Mouse (Mus musculus): ENCODE data around the gene Auh. TPM values are rescaled to one million over a fixed set of nuclear protein-coding genes. Genes with fewer than 3 reads are reported as not detected.
A peak's percentile ranks its signal among the peaks of the same experiment; 100 is the strongest.

Auh gene
- polyA plus RNA-seq, 1 experiment from 2014 or later, result 33.6 TPM

DNA sequence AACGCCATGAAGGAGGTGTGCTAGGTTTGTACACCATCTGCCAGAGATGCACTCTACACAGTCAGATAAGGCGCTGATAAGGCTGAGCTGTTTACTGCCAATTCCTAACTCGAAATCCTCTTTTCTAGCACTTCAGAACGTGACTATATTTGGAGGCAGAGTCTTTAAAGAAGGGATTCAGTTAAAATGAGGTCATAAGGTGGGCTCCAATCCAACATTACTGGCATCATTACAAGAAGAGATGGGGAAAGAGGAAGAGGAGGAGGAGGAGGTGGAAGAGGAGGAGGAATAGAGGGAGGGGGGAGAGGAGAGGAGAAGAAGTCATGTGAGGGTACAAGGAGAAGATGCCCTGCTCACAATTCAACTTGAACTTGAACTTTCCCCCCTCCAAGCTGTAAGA lies 14.6 kb upstream of the Auh start:
- DNase-seq (ENCODE audit: low spot score) (no peak), ATAC-seq (ENCODE audit: insufficient number of reproducible peaks, low FRiP score, low TSS enrichment, low read depth) (no peak)
- no peaks in the 10 kb centered on the region for H3K9me3 ChIP-seq (ENCODE audit: control insufficient read depth, low read length)
- 75% methylated on average over 4 of the region's 4 CpGs for whole genome bisulfite sequencing
- H3K4me2 ChIP-seq (ENCODE audit: low read depth, severe bottlenecking), result no peak overlapping the region
- H3K27me3 ChIP-seq (ENCODE audit: control insufficient read depth, insufficient read depth, low read length), result no peaks in the 10 kb centered on the region
- H3K36me3 ChIP-seq (ENCODE audit: control insufficient read depth, insufficient read depth, low read length), result no peaks in the 10 kb centered on the region
- H3K4me1 ChIP-seq (ENCODE audit: control insufficient read depth, insufficient read depth, low read length), result no peaks in the 10 kb centered on the region
- H3K9ac ChIP-seq (ENCODE audit: low read length), result no peak overlapping the region
- H3K27ac ChIP-seq (replicated peaks; ENCODE audit: low read depth, low read length), result no peak overlapping the region
- no peak overlapping the region for H3K4me3 ChIP-seq (ENCODE audit: low read depth, low read length)

DNA sequence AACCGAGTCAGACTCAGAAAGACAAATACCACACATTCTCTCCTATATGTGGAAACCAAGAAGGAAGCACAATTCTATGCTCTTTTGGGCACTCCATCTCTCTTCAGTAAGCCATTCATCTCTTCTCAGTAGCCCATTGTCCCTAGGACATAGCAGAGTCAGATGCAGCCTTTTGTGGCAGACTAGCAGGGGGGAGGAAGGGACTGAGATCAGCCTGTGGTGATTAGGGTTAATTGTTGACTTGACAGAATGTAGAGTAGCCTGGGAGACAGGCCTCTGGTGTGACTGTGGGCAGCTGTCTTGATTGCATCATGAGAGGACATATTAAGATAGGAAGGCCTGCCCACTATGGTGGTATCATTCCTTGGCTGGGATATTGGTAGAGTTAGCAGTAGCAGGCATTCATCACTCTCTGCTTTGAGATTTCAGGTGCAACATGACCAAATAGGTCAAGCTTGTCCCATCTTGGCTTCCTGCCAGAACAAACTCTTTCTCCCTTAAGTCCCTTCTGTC lies 13.5 kb upstream of the Auh start:
- H3K27ac ChIP-seq (replicated peaks; ENCODE audit: low read depth, low read length), result no peak overlapping the region
- DNase-seq (ENCODE audit: low spot score), result no peak
- 86% methylated on average over 1 of the region's 1 CpGs for WGBS
- no peaks in the 10 kb centered on the region for H3K27me3 ChIP-seq (ENCODE audit: control insufficient read depth, insufficient read depth, low read length)
- no peaks in the 10 kb centered on the region for H3K9me3 ChIP-seq (ENCODE audit: control insufficient read depth, low read length)
- no peak overlapping the region for H3K4me2 ChIP-seq (ENCODE audit: low read depth, severe bottlenecking)
- H3K4me1 ChIP-seq (ENCODE audit: control insufficient read depth, insufficient read depth, low read length), result no peaks in the 10 kb centered on the region
- H3K9ac ChIP-seq (ENCODE audit: low read length), result no peak overlapping the region
- H3K36me3 ChIP-seq (ENCODE audit: control insufficient read depth, insufficient read depth, low read length), result no peaks in the 10 kb centered on the region
- ATAC-seq (ENCODE audit: insufficient number of reproducible peaks, low FRiP score, low TSS enrichment, low read depth), result no peak
- no peak overlapping the region for H3K4me3 ChIP-seq (ENCODE audit: low read depth, low read length)

DNA sequence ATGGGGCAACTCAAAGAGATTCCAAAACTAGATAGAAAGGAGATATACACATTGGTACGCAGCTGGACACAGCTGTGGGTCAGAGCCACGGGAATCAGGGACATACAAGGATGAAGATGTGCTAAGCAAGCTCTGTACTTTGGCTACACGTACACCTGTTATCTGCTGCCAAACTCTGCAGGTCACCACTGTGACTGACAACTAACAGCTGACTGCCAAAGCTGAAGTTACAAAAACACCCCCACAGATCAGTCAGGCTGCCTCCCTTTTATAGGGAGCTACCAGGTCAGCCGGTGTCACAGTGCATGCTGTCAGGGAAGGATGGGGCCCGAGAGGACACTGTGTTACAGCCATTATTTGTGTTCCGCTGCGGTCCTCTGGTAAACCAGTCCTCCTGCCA lies 11.5 kb upstream of the Auh start:
- no peaks in the 10 kb centered on the region for H3K27me3 ChIP-seq (ENCODE audit: control insufficient read depth, insufficient read depth, low read length)
- DNase-seq (ENCODE audit: low spot score) (no peak), ATAC-seq (ENCODE audit: insufficient number of reproducible peaks, low FRiP score, low TSS enrichment, low read depth) (no peak)
- no peak overlapping the region for H3K9ac ChIP-seq (ENCODE audit: low read length)
- no peaks in the 10 kb centered on the region for H3K9me3 ChIP-seq (ENCODE audit: control insufficient read depth, low read length)
- no peak overlapping the region for H3K4me3 ChIP-seq (ENCODE audit: low read depth, low read length)
- H3K27ac ChIP-seq (replicated peaks; ENCODE audit: low read depth, low read length), result no peak overlapping the region
- H3K36me3 ChIP-seq (ENCODE audit: control insufficient read depth, insufficient read depth, low read length), result no peaks in the 10 kb centered on the region
- no peak overlapping the region for H3K4me2 ChIP-seq (ENCODE audit: low read depth, severe bottlenecking)
- 82% methylated on average over 7 of the region's 7 CpGs for WGBS
- H3K4me1 ChIP-seq (ENCODE audit: control insufficient read depth, insufficient read depth, low read length), result no peaks in the 10 kb centered on the region

DNA sequence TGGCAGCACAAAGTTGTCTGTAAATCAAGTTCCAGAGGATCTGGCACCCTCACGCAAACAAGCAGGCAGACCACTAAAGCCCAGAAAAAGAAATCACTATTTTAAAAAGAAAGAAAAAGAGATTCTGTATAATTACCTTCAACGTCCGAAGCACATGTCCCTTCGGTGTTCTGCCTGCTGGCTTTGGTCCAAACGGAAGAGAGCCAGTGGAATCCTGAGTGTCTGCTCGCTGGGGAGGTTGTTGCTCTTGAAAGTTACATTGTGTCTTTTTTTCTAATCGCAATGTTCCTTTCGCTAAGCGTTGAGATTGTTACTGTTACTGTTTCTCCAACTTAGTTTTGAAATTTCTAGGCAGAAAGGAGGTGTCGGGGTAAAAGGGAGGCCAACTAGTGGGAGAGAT lies 1.1 kb upstream of the Auh start:
- Histone ChIP-seq H3K36me3 (ENCODE audit: control insufficient read depth, insufficient read depth, low read length) (no peaks in the 10 kb centered on the region), H3K4me1 (ENCODE audit: control insufficient read depth, insufficient read depth, low read length) (peaks cover 9% of the 10 kb centered on the region), H3K4me3 (ENCODE audit: low read depth, low read length) (no peak overlapping the region), H3K9ac (ENCODE audit: low read length) (no peak overlapping the region), H3K27ac (replicated peaks; ENCODE audit: low read depth, low read length) (no peak overlapping the region), H3K4me2 (ENCODE audit: low read depth, severe bottlenecking) (no peak overlapping the region), H3K9me3 (ENCODE audit: control insufficient read depth, low read length) (no peaks in the 10 kb centered on the region), H3K27me3 (ENCODE audit: control insufficient read depth, insufficient read depth, low read length) (no peaks in the 10 kb centered on the region)
- 58% methylated on average over 10 of the region's 10 CpGs for WGBS
- DNase-seq (ENCODE audit: low spot score), result no peak
- no peak for ATAC-seq (ENCODE audit: insufficient number of reproducible peaks, low FRiP score, low TSS enrichment, low read depth)

DNA sequence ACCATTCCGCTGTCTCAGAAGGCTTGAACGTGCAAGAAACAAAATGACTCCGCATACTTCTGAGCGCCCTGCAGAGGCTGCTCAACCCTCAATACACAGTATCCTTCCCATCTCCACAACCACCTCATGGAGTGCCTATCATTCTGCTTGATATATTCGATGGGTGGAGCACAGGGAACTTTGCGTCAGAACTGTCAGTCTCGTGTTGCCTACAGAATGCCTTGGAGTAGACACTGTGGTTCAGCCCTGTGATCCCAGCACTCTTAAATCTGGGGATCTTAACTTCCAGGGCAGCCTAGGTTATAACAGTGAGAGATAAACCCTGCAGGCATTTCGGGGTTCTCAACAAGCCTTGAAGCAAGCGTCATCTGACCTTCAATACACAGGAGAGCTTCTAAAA lies 1.1 kb downstream of the Auh start:
- Histone ChIP-seq H3K4me2 (ENCODE audit: low read depth, severe bottlenecking) (peak overlapping the region; percentile 68), H3K4me1 (ENCODE audit: control insufficient read depth, insufficient read depth, low read length) (peaks cover 9% of the 10 kb centered on the region), H3K4me3 (ENCODE audit: low read depth, low read length) (peak overlapping the region; percentile 82), H3K27ac (replicated peaks; ENCODE audit: low read depth, low read length) (no peak overlapping the region), H3K36me3 (ENCODE audit: control insufficient read depth, insufficient read depth, low read length) (no peaks in the 10 kb centered on the region), H3K9ac (ENCODE audit: low read length) (no peak overlapping the region), H3K27me3 (ENCODE audit: control insufficient read depth, insufficient read depth, low read length) (no peaks in the 10 kb centered on the region), H3K9me3 (ENCODE audit: control insufficient read depth, low read length) (no peaks in the 10 kb centered on the region)
- no peak for ATAC-seq (ENCODE audit: insufficient number of reproducible peaks, low FRiP score, low TSS enrichment, low read depth)
- 79% methylated on average over 9 of the region's 9 CpGs for WGBS
- no peak for DNase-seq (ENCODE audit: low spot score)

DNA sequence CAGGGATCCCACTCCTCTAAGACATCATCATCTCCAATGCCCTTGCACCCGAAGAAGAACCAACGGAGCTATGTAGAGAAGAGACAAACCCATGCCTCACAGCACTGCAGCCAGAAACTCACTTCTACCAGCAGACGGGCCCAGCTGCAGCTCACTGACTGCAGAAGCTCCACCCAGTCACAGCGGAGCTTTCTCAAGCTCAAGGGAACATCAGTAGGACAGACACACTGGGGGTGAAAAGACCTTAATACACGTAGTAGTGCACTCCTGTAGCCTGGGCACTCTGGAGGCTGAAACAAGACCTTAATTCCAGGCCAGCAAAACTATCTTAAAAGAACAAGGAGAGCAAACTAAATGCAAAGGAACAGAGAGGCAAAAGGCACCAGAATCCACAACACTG lies 5.0 kb downstream of the Auh start:
- H3K4me1 ChIP-seq (ENCODE audit: control insufficient read depth, insufficient read depth, low read length), result peaks cover 9% of the 10 kb centered on the region
- WGBS, result 86% methylated on average over 5 of the region's 5 CpGs
- no peak overlapping the region for H3K4me2 ChIP-seq (ENCODE audit: low read depth, severe bottlenecking)
- no peaks in the 10 kb centered on the region for H3K9me3 ChIP-seq (ENCODE audit: control insufficient read depth, low read length)
- no peak overlapping the region for H3K9ac ChIP-seq (ENCODE audit: low read length)
- H3K27ac ChIP-seq (replicated peaks; ENCODE audit: low read depth, low read length), result no peak overlapping the region
- H3K4me3 ChIP-seq (ENCODE audit: low read depth, low read length), result no peak overlapping the region
- no peaks in the 10 kb centered on the region for H3K36me3 ChIP-seq (ENCODE audit: control insufficient read depth, insufficient read depth, low read length)
- DNase-seq (ENCODE audit: low spot score) (no peak), ATAC-seq (ENCODE audit: insufficient number of reproducible peaks, low FRiP score, low TSS enrichment, low read depth) (no peak)
- no peaks in the 10 kb centered on the region for H3K27me3 ChIP-seq (ENCODE audit: control insufficient read depth, insufficient read depth, low read length)

DNA sequence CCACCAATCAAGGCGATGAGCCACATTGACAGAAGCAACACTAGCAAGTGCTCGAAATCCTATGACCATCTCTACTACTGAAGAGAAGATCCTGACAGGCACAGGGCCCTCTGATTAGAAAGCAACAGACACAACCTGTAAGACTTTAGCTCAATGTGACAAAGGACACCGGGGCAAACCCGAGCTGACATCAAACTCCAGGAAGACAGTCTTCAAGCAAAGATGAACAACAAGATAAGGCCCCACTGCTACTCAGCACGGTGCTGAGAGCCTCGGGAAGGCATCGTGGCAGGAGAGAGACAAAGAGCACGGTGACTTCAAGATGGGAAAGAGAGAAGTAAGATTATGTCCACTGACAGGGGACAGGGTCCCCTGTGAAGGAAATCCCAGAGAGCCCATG lies 7.5 kb downstream of the Auh start:
- Histone ChIP-seq H3K4me2 (ENCODE audit: low read depth, severe bottlenecking) (no peak overlapping the region), H3K36me3 (ENCODE audit: control insufficient read depth, insufficient read depth, low read length) (no peaks in the 10 kb centered on the region), H3K27me3 (ENCODE audit: control insufficient read depth, insufficient read depth, low read length) (no peaks in the 10 kb centered on the region), H3K9ac (ENCODE audit: low read length) (no peak overlapping the region), H3K27ac (replicated peaks; ENCODE audit: low read depth, low read length) (no peak overlapping the region), H3K4me1 (ENCODE audit: control insufficient read depth, insufficient read depth, low read length) (0 out of 2 replicates have a peak, but pooled peaks cover 2% of the 10 kb centered on the region), H3K9me3 (ENCODE audit: control insufficient read depth, low read length) (no peaks in the 10 kb centered on the region), H3K4me3 (ENCODE audit: low read depth, low read length) (no peak overlapping the region)
- DNase-seq (ENCODE audit: low spot score) (no peak), ATAC-seq (ENCODE audit: insufficient number of reproducible peaks, low FRiP score, low TSS enrichment, low read depth) (no peak)
- 86% methylated on average over 8 of the region's 8 CpGs for WGBS

DNA sequence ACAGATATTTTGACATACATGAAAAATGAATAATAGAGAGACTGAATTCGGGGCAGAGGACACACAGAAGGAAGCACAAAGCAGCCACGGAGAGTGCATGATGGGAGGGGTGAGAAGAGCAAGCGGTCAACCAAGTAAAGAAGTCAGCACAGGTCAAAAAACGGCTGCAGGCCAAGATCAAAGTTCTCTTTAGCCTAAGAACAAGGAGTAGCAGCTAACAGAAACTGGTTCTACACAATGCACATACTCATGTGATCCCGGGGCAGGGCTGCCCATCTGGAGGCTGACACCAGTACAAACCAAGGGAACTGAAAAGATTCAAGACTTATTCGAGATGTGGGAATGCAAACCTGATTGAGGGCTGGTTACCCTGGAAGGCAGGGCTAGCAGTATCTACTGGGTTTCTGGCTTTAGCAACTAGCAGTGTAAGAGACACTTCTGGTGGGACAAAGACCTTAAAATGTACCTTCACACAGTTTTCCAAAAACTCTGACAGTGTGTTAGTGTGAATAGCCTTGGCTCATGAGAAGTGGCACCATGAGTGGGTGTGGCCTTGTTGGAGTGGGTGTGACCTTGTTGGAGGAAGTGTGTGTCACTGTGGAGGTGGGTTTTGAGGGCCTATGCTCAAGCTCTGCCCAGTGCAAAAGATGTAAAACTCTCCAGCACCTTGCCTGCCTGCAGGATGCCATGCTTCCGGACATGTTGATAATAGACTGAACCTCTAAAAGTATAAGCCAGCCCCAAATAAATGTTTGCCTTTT lies 8.2 kb downstream of the Auh start:
- no peak overlapping the region for H3K4me3 ChIP-seq (ENCODE audit: low read depth, low read length)
- no peak overlapping the region for H3K9ac ChIP-seq (ENCODE audit: low read length)
- no peak overlapping the region for H3K4me2 ChIP-seq (ENCODE audit: low read depth, severe bottlenecking)
- no peaks in the 10 kb centered on the region for H3K27me3 ChIP-seq (ENCODE audit: control insufficient read depth, insufficient read depth, low read length)
- H3K4me1 ChIP-seq (ENCODE audit: control insufficient read depth, insufficient read depth, low read length), result 0 out of 2 replicates have a peak, but pooled peaks cover 2% of the 10 kb centered on the region
- DNase-seq (ENCODE audit: low spot score) (no peak), ATAC-seq (ENCODE audit: insufficient number of reproducible peaks, low FRiP score, low TSS enrichment, low read depth) (no peak)
- no peaks in the 10 kb centered on the region for H3K9me3 ChIP-seq (ENCODE audit: control insufficient read depth, low read length)
- WGBS, result 86% methylated on average over 7 of the region's 7 CpGs
- H3K36me3 ChIP-seq (ENCODE audit: control insufficient read depth, insufficient read depth, low read length), result no peaks in the 10 kb centered on the region
- no peak overlapping the region for H3K27ac ChIP-seq (replicated peaks; ENCODE audit: low read depth, low read length)
